Mouse (Mus musculus) embryo, embryonic 11.5 days (tissue): ENCODE measurements at regions not wholly inside any gene's neighbourhood (a gene's known extent, or its start where the extent isn't known, plus 50 kb on each side); places are given as distances from the start of the nearest gene placed in this dataset.

ENCODE experiments used
- DNase-seq: peaks from one replicate; pipeline ENCODE4 v3.0.0-alpha.2; 2012; ENCODE audit warnings: low read depth, low spot score

DNA sequence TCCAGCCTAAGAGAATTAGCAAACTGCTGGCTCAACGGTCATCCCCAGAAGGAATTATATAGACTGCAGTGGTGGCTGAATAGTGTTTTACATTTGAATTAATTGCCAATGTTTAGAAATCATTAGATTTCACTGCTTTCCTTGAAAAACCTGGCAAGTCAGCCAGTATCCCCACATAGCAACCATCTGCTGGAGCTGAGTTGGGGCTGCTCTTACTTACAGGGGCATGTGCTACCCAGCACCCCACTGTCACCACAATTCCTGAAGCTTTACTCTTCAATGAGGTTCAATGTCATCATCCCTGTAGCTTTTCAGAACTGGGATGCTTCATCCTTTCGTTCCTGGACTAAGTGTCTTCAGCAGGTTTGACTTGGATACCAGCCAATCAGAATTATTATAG is 73.9 kb upstream of the Tenm2 start:
- no peak for DNase-seq

DNA sequence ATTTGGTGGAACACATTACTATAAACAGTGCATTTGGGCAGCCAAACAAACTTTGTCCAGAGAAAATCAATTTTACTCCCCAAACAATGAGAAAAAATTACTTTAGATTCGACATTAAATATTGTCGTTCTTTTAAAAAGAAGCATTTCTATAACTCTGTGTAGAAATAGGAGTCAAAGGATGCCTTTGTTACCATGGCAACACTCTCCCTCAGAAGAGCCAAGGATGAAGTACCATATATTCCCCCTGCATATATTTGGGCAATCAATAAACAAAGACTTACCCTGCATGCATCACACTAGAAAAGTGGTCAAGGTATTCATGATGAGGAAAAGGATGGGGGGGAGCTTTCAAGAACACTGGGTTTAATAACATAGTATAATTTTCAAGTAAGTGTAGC is 70.9 kb upstream of the Tenm2 start:
- no peak for DNase-seq
